Mouse (Mus musculus) forebrain, embryonic 10.5 days (tissue): ENCODE measurements around the gene Tspan31. TPM values are rescaled to one million over a fixed set of nuclear protein-coding genes. Genes with fewer than 3 reads are reported as not detected.

Experiments
- DNase-seq: peaks from one replicate; pipeline ENCODE4 v3.0.0-alpha.2; 2017; ENCODE audit warnings: low spot score; ENCODE audit errors: extremely low spot score
- H3K27ac ChIP-seq: fragments of 300-500 bp; sonication (generic); 2 replicates; pipeline ENCODE4 v1.5.1; 2016; ENCODE audit warnings: mild to moderate bottlenecking
- H3K27me3 ChIP-seq: fragments of 300-500 bp; sonication (generic); 2 replicates; pipeline ENCODE4 v1.6.1; 2016; ENCODE audit warnings: mild to moderate bottlenecking; ENCODE audit not compliant: poor library complexity, severe bottlenecking
- H3K36me3 ChIP-seq: fragments of 300-500 bp; sonication (generic); replicated peaks from 2 replicates; pipeline ENCODE4 v1.6.1; 2016; ENCODE audit warnings: mild to moderate bottlenecking, moderate library complexity
- H3K4me1 ChIP-seq: fragments of 300-500 bp; sonication (generic); 2 replicates; pipeline ENCODE4 v1.6.1; 2016
- H3K4me3 ChIP-seq: fragments of 300-500 bp; sonication (generic); 2 replicates; pipeline ENCODE4 v1.5.1; 2016; ENCODE audit warnings: mild to moderate bottlenecking, moderate library complexity
- H3K9me3 ChIP-seq: fragments of 300-500 bp; sonication (generic); 2 replicates; pipeline ENCODE4 v1.6.1; 2016; ENCODE audit warnings: mild to moderate bottlenecking, moderate library complexity
- WGBS: fragments of 180-500 bp; shearing (Covaris S2); methylation state at CpG from one replicate; pipeline ENCODE4 v1.1.7; 2016; 5-methylcytosine and 5-hydroxymethylcytosine counted together
- polyA plus RNA-seq: library from polyadenylated mRNA; unstranded; fragments of >200 nt; fragmentation: Nextera tagmentation; extraction: Ambion mirVana; gene quantifications from 2 replicates; pipeline ENCODE4 v1.2.1, GENCODE M21; 2016

The Tspan31 gene
- polyA plus RNA-seq, 1 experiment from 2014 or later, result 190 TPM

DNA sequence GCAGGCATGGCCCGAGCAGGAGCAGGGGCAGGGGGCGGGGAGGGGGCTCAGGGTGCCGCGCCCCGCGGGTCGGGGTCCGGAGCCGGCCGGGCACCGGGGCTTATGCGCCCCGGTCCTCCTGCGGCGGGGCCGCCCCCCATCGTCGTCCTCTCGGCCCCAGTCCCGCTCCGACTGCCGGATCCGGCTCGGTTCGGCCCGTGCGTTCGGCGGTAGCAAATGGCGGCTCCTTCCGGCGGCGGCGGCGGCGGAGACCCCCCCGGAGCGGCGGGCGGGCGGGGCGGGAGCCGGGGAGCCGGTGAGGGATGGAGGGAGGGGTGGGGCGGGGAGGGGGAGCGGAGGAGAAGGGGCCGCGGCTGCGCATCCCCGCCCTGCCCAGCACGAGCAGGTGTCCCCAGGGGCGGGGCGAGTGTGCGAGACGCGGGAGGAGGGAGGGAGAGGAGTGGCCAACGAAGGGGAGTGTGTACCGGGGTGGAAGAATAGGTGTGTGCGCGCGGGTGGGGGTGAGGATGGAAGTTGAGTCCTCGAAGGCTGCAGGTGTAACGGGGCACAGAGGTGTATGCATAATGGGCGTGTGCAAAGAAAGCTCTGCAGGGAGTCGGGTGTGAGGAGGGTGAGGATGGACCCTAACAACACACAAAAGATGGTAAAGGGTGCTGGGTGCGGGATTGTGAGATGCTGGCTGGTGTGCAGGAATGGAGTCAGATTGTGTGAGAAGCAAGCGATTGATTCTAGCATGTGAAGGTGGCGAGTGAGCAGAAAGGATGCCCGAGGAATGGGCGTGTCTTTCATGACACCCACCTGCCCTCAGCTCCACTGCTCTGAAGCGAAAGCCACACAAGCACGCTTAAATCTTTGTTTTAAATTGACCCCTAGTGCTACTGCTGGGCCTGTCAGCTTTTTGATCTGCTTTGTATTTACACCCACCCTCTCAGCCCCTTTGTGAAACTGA, 9.8 kb downstream of the Tspan31 start, which contains the start of gene March9:
Gene March9 (minus strand): TSS at position 217 of the 949 bp plus-strand sequence.
- peak within 1 kb of the TSS; percentile 97 for H3K4me3 ChIP-seq
- H3K36me3 ChIP-seq, result peaks cover 36% of the 10 kb centered on the region
- H3K9me3 ChIP-seq, result no peaks in the 10 kb centered on the region
- peak; percentile 72 for DNase-seq
- peaks cover 58% of the 10 kb centered on the region for H3K4me1 ChIP-seq
- peak within 1 kb of the TSS; percentile 96 for H3K27ac ChIP-seq
- H3K27me3 ChIP-seq, result peaks cover 42% of the 10 kb centered on the region
- under 1% methylated on average over 61 of the region's 72 CpGs for whole genome bisulfite sequencing

DNA sequence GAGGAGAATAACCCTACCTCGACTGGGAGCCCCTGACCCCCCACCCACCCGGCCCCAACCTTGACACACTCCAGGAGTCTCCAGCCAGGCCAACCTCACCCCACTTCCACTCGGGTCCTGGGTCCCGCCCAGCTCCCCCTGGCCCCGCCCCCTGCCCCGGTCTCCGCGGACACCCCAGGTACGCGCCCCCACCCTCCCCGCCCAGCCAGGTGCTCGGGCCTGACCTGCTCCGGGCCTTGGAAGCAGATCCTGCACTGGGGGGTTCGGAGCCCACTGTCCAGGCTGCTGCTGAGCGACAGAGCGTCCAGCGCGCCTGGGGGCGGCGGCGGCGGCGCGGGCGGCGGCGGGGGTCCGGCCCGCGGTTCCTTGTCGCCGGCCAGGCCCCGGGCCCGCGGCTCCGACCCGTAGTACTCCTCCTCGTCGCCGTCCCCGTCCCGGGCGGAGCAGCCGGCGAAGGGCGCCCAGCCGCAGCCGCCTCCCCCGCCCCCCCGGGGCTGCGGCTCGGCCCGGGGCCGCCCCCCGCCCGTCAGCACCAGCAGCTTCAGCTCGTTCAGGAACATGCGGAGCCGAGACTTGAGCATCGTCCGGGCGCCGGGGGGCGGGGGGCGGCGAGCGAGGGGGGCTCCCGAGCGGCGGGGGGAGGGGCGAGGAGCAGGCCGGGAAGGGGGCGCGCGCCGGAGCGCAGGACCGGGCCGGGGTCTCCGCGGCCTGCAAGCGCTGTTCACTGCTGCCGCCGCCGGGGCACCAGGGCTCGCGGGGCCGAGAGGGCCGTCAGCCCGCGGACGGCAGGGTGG, 10.7 kb downstream of the Tspan31 start:
- peaks cover 49% of the 10 kb centered on the region for H3K4me1 ChIP-seq
- WGBS, result 1% methylated on average over 76 of the region's 92 CpGs

DNA sequence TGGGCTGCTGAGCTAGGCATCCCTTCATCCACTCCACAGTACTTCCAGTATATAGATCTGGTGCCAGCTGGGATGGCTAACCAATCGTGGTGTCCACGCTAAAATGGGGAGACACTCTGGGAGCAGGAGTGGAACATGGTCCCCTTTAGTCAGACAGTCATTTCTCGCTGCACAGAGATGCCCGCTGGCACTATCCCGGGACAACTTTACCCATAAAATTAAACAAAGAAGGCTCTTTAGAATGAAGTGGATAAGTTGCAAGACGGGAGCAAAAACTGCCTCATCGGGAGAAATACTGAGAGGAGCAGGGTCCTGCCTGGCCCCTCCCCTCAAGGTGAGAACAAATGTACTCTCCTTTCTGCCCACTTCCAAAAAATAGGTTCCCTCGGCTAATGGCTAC, 11.4 kb downstream of the Tspan31 start:
- peak overlapping the region; percentile 96; the same call in 1 of the 2 replicates for H3K27ac ChIP-seq
- WGBS, result 11% methylated on average over 8 of the region's 8 CpGs
- peaks cover 42% of the 10 kb centered on the region for H3K27me3 ChIP-seq

More for the DNA sequence above, 10.7 kb downstream of the Tspan31 start:
- Histone ChIP-seq H3K36me3 (peaks cover 36% of the 10 kb centered on the region), H3K27me3 (peaks cover 42% of the 10 kb centered on the region), H3K27ac (peak overlapping the region; percentile 96), H3K4me3 (peak overlapping the region; percentile 97), H3K9me3 (no peaks in the 10 kb centered on the region)
- DNase-seq, result peak; percentile 52

DNA sequence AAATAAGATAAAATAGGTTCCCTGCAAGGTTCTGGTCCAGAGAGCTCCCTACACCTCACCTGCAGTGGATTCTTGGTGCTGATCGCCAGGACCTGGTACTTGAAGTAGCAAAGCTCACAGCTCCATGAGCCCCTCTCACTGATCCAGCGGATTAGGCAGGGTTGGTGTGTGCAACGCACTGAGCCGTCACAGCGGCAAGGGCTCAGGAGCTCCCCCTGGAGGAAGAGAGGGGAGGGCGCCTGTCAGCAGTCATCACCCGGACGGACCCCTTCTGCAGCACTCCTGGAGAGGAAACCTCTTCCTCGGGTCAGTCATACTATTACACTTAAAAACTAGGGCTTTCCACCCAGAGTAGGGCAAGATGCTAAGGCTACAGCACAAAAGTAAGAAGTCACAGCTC, 11.9 kb downstream of the Tspan31 start:
- peaks cover 42% of the 10 kb centered on the region for H3K27me3 ChIP-seq
- H3K4me3 ChIP-seq, result peak overlapping the region; percentile 97
- H3K9me3 ChIP-seq, result no peaks in the 10 kb centered on the region
- peaks cover 42% of the 10 kb centered on the region for H3K36me3 ChIP-seq
- WGBS, result 2% methylated on average over 9 of the region's 9 CpGs
- H3K27ac ChIP-seq, result peak overlapping the region; percentile 2; the same call in 1 of the 2 replicates
- H3K4me1 ChIP-seq, result peaks cover 47% of the 10 kb centered on the region
- peak; percentile 83 for DNase-seq

More for the DNA sequence above, 11.4 kb downstream of the Tspan31 start:
- no peak for DNase-seq
- peak overlapping the region; percentile 97 for H3K4me3 ChIP-seq
- H3K9me3 ChIP-seq, result no peaks in the 10 kb centered on the region
- H3K36me3 ChIP-seq, result peaks cover 40% of the 10 kb centered on the region
- H3K4me1 ChIP-seq, result peaks cover 47% of the 10 kb centered on the region

DNA sequence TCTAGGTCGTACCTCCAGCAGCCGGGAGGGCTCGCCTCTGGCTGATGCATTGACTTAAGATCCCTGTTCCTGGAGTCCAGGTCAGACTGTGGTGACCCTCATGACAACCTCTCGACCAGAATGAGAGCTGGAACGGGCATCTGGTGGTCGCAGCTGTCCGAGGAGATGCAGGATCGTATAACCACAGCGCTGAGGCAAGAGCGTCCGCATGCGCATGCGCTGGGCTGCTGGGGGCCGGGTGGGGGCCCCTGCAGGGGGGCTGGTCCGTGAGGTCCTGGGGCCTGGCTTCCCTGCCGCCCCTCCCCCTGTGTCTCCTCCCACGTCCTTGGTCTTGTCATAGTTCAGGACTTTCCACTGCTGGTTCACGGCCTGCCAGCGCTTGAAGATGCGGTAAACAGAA, 13.6 kb downstream of the Tspan31 start:
- WGBS, result 92% methylated on average over 20 of the region's 20 CpGs
- H3K36me3 ChIP-seq, result peaks cover 45% of the 10 kb centered on the region
- H3K9me3 ChIP-seq, result no peaks in the 10 kb centered on the region
- H3K4me1 ChIP-seq, result peaks cover 37% of the 10 kb centered on the region
- no peak overlapping the region for H3K27ac ChIP-seq
- no peak for DNase-seq
- H3K27me3 ChIP-seq, result peaks cover 48% of the 10 kb centered on the region
- no peak overlapping the region for H3K4me3 ChIP-seq

DNA sequence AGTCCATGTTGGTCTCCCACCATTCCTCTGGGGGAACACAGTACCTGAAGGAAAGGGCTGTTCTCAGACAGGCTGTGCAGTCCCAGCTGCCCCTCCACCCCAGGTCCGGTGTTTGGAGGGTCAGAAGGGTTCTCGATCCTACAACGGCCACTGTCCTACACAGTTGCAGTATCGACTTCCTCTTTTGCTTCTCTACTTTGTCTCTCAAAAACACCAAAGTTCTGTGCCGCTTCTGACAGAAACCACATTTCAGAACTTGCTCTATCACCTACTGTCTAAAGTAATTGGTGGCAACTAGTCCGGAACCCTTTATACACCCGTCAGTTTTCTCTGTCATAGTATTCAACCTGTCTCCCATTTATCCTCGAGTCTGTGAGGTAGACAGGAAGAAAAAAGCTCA, 14.7 kb downstream of the Tspan31 start:
- DNase-seq, result no peak
- Histone ChIP-seq H3K9me3 (no peaks in the 10 kb centered on the region), H3K4me3 (no peak overlapping the region), H3K27me3 (peaks cover 48% of the 10 kb centered on the region), H3K4me1 (peaks cover 27% of the 10 kb centered on the region), H3K36me3 (peaks cover 45% of the 10 kb centered on the region), H3K27ac (no peak overlapping the region)
- WGBS, result 95% methylated on average over 8 of the region's 8 CpGs

DNA sequence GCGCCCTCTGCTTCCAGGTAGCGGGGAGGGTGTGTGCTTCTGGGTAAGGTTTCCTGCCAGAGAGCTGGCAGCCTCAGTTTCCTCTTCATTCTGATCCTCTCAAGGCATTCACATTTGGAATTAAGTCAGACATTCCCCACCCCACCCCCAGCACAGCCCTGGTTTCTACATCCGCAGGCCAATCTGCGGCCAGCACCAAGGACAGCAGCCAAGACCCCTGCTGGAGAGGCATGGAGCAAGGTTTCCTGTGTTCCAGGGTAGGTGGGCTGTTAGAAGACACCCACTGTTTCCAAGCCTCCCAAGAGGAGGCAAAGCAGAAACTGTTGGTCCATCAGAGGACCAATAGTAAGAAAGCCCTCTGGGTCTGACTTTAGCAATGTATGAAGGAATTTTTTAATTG, 15.4 kb downstream of the Tspan31 start:
- no peak for DNase-seq
- WGBS, result 74% methylated on average over 4 of the region's 4 CpGs
- Histone ChIP-seq H3K4me3 (no peak overlapping the region), H3K27ac (no peak overlapping the region), H3K4me1 (peaks cover 24% of the 10 kb centered on the region), H3K27me3 (peaks cover 48% of the 10 kb centered on the region), H3K36me3 (peaks cover 45% of the 10 kb centered on the region), H3K9me3 (no peaks in the 10 kb centered on the region)

DNA sequence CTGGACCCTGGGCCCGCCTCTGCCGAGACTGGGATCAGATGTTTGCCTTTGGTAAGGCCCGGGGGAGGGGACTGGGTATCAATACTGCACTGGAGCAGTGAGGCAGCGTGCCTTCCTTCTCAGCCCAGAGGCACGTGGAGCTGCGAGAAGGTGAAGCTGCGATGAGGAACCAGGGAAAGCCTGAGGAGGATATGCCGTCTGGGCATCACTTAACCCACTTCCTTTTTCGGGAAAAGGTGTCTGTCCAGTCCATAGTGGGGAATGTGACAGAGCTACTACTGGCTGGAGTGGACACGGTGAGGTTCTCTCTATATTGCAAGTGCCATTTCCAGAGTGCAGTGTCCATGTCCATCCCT, 20.0 kb downstream of the Tspan31 start:
- H3K4me1 ChIP-seq, result peaks cover 21% of the 10 kb centered on the region
- DNase-seq, result no peak
- H3K4me3 ChIP-seq, result peak overlapping the region; percentile 39; the same call in 1 of the 2 replicates
- H3K9me3 ChIP-seq, result no peaks in the 10 kb centered on the region
- peaks cover 61% of the 10 kb centered on the region for H3K27me3 ChIP-seq
- H3K36me3 ChIP-seq, result peaks cover 41% of the 10 kb centered on the region
- 17% methylated on average over 10 of the region's 10 CpGs for WGBS
- H3K27ac ChIP-seq, result no peak overlapping the region

DNA sequence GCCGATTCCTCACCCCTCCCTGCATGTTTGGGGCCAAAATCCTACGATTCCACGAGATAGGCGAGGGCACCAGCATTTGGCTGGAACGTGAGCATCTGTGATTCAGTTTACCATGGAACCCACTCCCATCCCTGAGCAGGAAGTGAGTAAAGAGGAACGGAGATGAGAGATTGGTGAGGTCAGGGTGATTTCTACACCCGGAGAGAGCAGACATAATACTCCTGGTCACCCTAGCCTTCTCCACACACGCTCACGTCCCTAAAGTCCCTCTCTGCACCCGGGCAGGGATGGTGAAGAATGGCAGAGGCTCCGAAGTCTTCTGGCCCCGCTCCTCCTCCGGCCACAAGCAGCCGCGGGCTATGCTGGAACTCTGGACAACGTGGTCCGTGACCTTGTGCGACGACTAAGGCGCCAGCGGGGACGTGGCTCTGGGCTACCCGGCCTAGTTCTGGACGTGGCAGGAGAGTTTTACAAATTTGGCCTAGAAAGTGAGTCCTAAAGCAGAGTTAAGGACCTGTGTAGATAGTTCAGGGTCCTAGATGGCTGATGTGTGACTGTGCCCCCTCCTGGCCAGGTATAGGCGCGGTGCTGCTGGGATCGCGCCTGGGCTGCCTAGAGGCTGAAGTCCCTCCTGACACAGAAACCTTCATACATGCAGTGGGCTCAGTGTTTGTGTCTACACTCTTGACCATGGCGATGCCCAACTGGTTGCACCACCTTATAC, 20.5 kb downstream of the Tspan31 start:
- Histone ChIP-seq H3K27ac (no peak overlapping the region), H3K4me1 (peaks cover 21% of the 10 kb centered on the region), H3K27me3 (peaks cover 61% of the 10 kb centered on the region), H3K4me3 (peak overlapping the region; percentile 39), H3K36me3 (peaks cover 41% of the 10 kb centered on the region), H3K9me3 (no peaks in the 10 kb centered on the region)
- WGBS, result 3% methylated on average over 29 of the region's 29 CpGs
- no peak for DNase-seq

DNA sequence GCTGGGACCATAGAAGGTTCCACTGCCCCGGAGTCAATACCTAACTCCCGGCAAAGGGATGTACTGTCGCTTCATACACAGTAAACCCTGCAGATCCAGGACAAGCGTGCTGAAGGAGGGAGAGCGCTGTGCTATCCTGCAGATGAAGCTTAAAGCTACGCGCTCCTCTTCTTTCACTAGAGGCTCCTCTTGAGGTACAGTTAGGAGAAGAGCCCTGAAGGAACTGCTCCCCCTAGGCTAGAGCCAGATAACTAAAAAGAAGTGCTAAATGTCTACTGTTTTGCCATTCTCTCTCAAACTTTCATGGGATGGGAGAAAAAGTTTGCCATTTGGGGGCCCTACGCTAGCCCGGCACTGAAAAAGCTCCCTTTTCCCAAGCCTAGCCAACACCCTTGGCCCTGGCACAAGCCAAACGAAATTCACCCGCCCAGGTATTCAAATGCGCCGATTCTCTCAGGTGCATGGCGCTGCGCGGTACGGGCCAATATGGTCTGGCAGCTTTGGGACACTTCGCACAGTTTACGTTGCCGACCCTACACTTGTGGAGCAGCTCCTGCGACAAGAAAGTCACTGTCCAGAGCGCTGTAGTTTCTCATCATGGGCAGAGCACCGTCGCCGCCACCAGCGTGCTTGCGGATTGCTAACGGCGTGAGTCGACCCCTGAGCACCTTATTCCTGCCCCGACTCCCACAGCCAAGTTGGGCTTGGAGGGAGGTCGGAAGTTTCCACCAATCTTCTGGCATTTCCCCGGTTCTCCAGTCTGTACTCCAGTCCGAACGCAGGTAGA, 21.3 kb downstream of the Tspan31 start:
- H3K27me3 ChIP-seq, result peaks cover 61% of the 10 kb centered on the region
- 4% methylated on average over 35 of the region's 35 CpGs for WGBS
- H3K27ac ChIP-seq, result no peak overlapping the region

DNA sequence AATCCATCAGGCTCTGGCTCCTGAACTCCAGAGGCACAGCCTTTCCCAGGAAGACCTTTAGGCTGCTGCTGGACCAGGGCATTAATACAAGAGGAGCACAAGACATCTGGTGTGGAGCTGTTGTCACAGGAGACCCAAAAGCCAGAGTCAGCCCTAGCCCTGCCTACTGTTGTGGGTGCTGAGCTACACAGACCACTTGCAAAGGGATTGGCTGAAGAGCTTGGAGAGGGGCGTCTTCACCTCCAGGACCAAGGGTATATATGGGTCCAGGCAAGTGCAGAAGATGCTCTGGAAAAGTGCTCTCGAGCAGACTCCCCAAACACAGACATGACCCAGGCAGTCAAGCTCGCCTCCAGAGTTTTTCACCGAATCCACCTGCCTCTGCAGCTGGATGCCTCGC, 22.1 kb downstream of the Tspan31 start, which contains the start of gene Cyp27b1:
Gene Cyp27b1 (plus strand): TSS at position 297 of the 400 bp plus-strand sequence.
- Histone ChIP-seq H3K36me3 (peaks cover 44% of the 10 kb centered on the region), H3K27ac (no peak within 1 kb of the TSS), H3K4me3 (peak within 1 kb of the TSS; percentile 39), H3K9me3 (no peaks in the 10 kb centered on the region), H3K27me3 (peaks cover 61% of the 10 kb centered on the region), H3K4me1 (peaks cover 27% of the 10 kb centered on the region)
- no peak for DNase-seq
- WGBS, result 29% methylated on average over 5 of the region's 5 CpGs

More for the DNA sequence above, 21.3 kb downstream of the Tspan31 start:
- Histone ChIP-seq H3K4me1 (peaks cover 21% of the 10 kb centered on the region), H3K36me3 (peaks cover 41% of the 10 kb centered on the region), H3K4me3 (peak overlapping the region; percentile 39), H3K9me3 (no peaks in the 10 kb centered on the region)
- peak; percentile 30 for DNase-seq
